10 mouse cellular contexts compared by ENCODE assay signal in the genomic region with DNA sequence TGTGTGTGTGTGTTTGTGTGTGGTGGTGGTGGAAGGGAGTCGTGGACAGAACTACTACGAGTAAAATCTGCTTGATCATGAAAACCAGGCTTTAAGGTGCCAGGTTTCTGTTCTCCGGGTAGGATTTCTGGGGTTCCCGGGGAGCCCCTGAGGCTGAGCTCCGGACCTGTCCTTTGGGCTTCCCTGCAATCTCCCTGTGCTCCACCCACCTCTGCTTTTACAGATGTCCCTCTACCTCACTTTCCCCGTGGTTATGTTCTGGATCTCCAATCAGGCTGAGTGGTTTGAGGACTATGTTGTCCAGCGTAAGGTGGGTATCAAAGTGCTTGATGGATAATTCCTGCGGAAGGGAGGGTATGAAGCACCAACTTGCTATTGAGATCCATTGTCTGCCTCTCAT. TPM values are rescaled to one million over a fixed set of nuclear protein-coding genes. Genes with fewer than 3 reads are reported as not detected.
DNase-seq lines count a peak whose midpoint lies in the region; ATAC-seq and TF ChIP-seq lines count a peak whose summit lies in the region.
"Had no signal": no experiment of that assay in that cellular context is flagged by ENCODE, and none has a peak within 500 bp of the region (broad histone marks: within the 10 kb centered on the region; RNA-seq: fewer than 3 reads in every experiment).

No protein-coding gene starts in this region.

- no peak for ATAC-seq in neural tube, embryonic 11.5 days (ENCODE audit: insufficient read depth, low FRiP score, low TSS enrichment)
- ATAC-seq in limb, embryonic 15.5 days (ENCODE audit: insufficient number of reproducible peaks, low FRiP score, low TSS enrichment, low read depth), result no peak
- no peak for ATAC-seq in stomach, postnatal 0 days (ENCODE audit: low FRiP score, low TSS enrichment)

- H3K4me1 ChIP-seq in neural tube, embryonic 11.5 days (ENCODE audit: control insufficient read depth, insufficient read depth, low read length), result peaks cover 11% of the 10 kb centered on the region
- peaks cover 21% of the 10 kb centered on the region for H3K4me1 ChIP-seq in limb, embryonic 15.5 days
- no peaks in the 10 kb centered on the region for H3K4me1 ChIP-seq in stomach, postnatal 0 days (replicated peaks; ENCODE audit: control insufficient read depth, insufficient read depth)

- peak overlapping the region; percentile 39 for H3K4me2 ChIP-seq in neural tube, embryonic 11.5 days (ENCODE audit: low read depth)
- peak overlapping the region; percentile 57 for H3K4me2 ChIP-seq in limb, embryonic 15.5 days
- H3K4me2 ChIP-seq in stomach, postnatal 0 days (replicated peaks; ENCODE audit: low read depth), result peak overlapping the region; percentile 78

- 71% methylated on average over 8 of the region's 8 CpGs for WGBS in neural tube, embryonic 11.5 days
- 75% methylated on average over 8 of the region's 8 CpGs for WGBS in limb, embryonic 15.5 days
- WGBS in stomach, postnatal 0 days, result 65% methylated on average over 8 of the region's 8 CpGs

- TF ChIP-seq EP300 in stomach, postnatal 0 days (optimal IDR thresholded peaks at IDR 0.05), result no peak

- H3K4me3 ChIP-seq in neural tube, embryonic 11.5 days (ENCODE audit: low read depth, low read length), result peak overlapping the region; percentile 46
- peak overlapping the region; percentile 72 for H3K4me3 ChIP-seq in limb, embryonic 15.5 days
- no peak overlapping the region for H3K4me3 ChIP-seq in stomach, postnatal 0 days (ENCODE audit: low read depth, low read length)

- H3K36me3 ChIP-seq in neural tube, embryonic 11.5 days (ENCODE audit: control insufficient read depth, insufficient read depth, low read length), result peaks cover 3% of the 10 kb centered on the region
- peaks cover 18% of the 10 kb centered on the region for H3K36me3 ChIP-seq in limb, embryonic 15.5 days
- peaks cover 12% of the 10 kb centered on the region for H3K36me3 ChIP-seq in stomach, postnatal 0 days (ENCODE audit: control insufficient read depth, insufficient read depth, low read length)

- peak; percentile 54 for DNase-seq in cerebellum, adult 11-12 months
- DNase-seq in cerebellum, postnatal 25 days, result no peak
- no peak for DNase-seq in neural tube, embryonic 11.5 days (ENCODE audit: low spot score)
- DNase-seq in neural tube, embryonic 10.5 days (ENCODE audit: extremely low spot score, low spot score), result no peak
- DNase-seq in stomach, postnatal 0 days (ENCODE audit: low spot score), result no peak
- DNase-seq in frontal cortex, postnatal 10 days (ENCODE audit: low spot score in 2 of 2), result no peak
- no peak for DNase-seq in left cerebral cortex, adult 9 months (ENCODE audit: low spot score in 2 of 2)
- DNase-seq: kidney, adult 11 months; right cerebral cortex, postnatal 4 days had no signal

- no peak for TF ChIP-seq CTCF in stomach, postnatal 0 days (IDR thresholded peaks at IDR 0.05; ENCODE audit: low read depth)

- H3K27ac ChIP-seq in neural tube, embryonic 11.5 days (ENCODE audit: low read depth, low read length), result no peak overlapping the region
- H3K27ac ChIP-seq in limb, embryonic 15.5 days, result no peak overlapping the region
- no peak overlapping the region for H3K27ac ChIP-seq in stomach, postnatal 0 days (replicated peaks)

- H3K9ac ChIP-seq in neural tube, embryonic 11.5 days (ENCODE audit: low read length), result no peak overlapping the region
- no peak overlapping the region; the same call in 1 of the 2 replicates for H3K9ac ChIP-seq in limb, embryonic 15.5 days
- no peak overlapping the region for H3K9ac ChIP-seq in stomach, postnatal 0 days (ENCODE audit: low read length)

- H3K9me3 ChIP-seq in neural tube, embryonic 11.5 days (ENCODE audit: control insufficient read depth, low read length), result no peaks in the 10 kb centered on the region
- no peaks in the 10 kb centered on the region for H3K9me3 ChIP-seq in limb, embryonic 15.5 days
- no peaks in the 10 kb centered on the region for H3K9me3 ChIP-seq in stomach, postnatal 0 days (ENCODE audit: control insufficient read depth, low read length)

- H3K27me3 ChIP-seq in neural tube, embryonic 11.5 days (ENCODE audit: control insufficient read depth, insufficient read depth, low read length), result no peaks in the 10 kb centered on the region
- no peaks in the 10 kb centered on the region for H3K27me3 ChIP-seq in limb, embryonic 15.5 days
- H3K27me3 ChIP-seq in stomach, postnatal 0 days (ENCODE audit: control insufficient read depth, insufficient read depth, low read length), result no peaks in the 10 kb centered on the region

RNA-seq across cellular contexts. Expression of gene Pet100, which starts 0.8 kb away (rescaled TPM):
- 91.7 and 99.2 TPM in 2 replicates for polyA plus RNA-seq in neural tube, embryonic 11.5 days (2014; fragmentation: Nextera tagmentation; extraction: Ambion mirVana)
- 94.9 and 112 TPM in 2 replicates for polyA plus RNA-seq in limb, embryonic 15.5 days (2015; fragmentation: Nextera tagmentation; extraction: Ambion mirVana)
- polyA plus RNA-seq in stomach, postnatal 0 days (2015; fragmentation: Nextera tagmentation; extraction: Ambion mirVana), result 143 and 171 TPM in 2 replicates

RNA-seq across cellular contexts. Expression of gene Xab2, which starts 1.0 kb away (rescaled TPM):
- 61.6 and 68.3 TPM in 2 replicates for polyA plus RNA-seq in neural tube, embryonic 11.5 days (2014; fragmentation: Nextera tagmentation; extraction: Ambion mirVana)
- polyA plus RNA-seq in limb, embryonic 15.5 days (2015; fragmentation: Nextera tagmentation; extraction: Ambion mirVana), result 50.1 and 52.3 TPM in 2 replicates
- 23.3 and 25.5 TPM in 2 replicates for polyA plus RNA-seq in stomach, postnatal 0 days (2015; fragmentation: Nextera tagmentation; extraction: Ambion mirVana)

RNA-seq across cellular contexts. Expression of gene Pcp2, which starts 3.2 kb away (rescaled TPM):
- not detected in 2 replicates for polyA plus RNA-seq in neural tube, embryonic 11.5 days (2014; fragmentation: Nextera tagmentation; extraction: Ambion mirVana)
- 0.12 TPM in 1 of 2 replicates, not detected in the other for polyA plus RNA-seq in limb, embryonic 15.5 days (2015; fragmentation: Nextera tagmentation; extraction: Ambion mirVana)
- 0.25 TPM in 1 of 2 replicates, not detected in the other for polyA plus RNA-seq in stomach, postnatal 0 days (2015; fragmentation: Nextera tagmentation; extraction: Ambion mirVana)

RNA-seq across cellular contexts. Expression of gene Stxbp2, which starts 8.6 kb away (rescaled TPM):
- polyA plus RNA-seq in neural tube, embryonic 11.5 days (2014; fragmentation: Nextera tagmentation; extraction: Ambion mirVana), result 17.3 and 25.2 TPM in 2 replicates
- 42.5 and 43.0 TPM in 2 replicates for polyA plus RNA-seq in limb, embryonic 15.5 days (2015; fragmentation: Nextera tagmentation; extraction: Ambion mirVana)
- polyA plus RNA-seq in stomach, postnatal 0 days (2015; fragmentation: Nextera tagmentation; extraction: Ambion mirVana), result 111 and 121 TPM in 2 replicates

RNA-seq across cellular contexts. Expression of gene Retn, which starts 33.5 kb away (rescaled TPM):
- not detected in 2 replicates for polyA plus RNA-seq in neural tube, embryonic 11.5 days (2014; fragmentation: Nextera tagmentation; extraction: Ambion mirVana)
- polyA plus RNA-seq in limb, embryonic 15.5 days (2015; fragmentation: Nextera tagmentation; extraction: Ambion mirVana), result not detected in 2 replicates
- polyA plus RNA-seq in stomach, postnatal 0 days (2015; fragmentation: Nextera tagmentation; extraction: Ambion mirVana), result not detected in 2 replicates
